Mouse (Mus musculus): ENCODE data around the gene Igfbp6. TPM values are rescaled to one million over a fixed set of nuclear protein-coding genes. Genes with fewer than 3 reads are reported as not detected.

Gene Igfbp6
- polyA plus RNA-seq (2021; fragmentation: Nextera tagmentation), result 43.5 and 48.0 TPM in 2 replicates
- long read RNA-seq, experiment 1, transcript Igfbp6-201 (4 exons, 1,112 nt), result major isoform, 34 of 38 reads
- long read RNA-seq, experiment 1, partial matches to known transcripts, result 2 of 38 reads
- long read RNA-seq, experiment 1, other reads (novel, unspliced or antisense), result 2 of 38 reads
- long read RNA-seq, experiment 2, transcript Igfbp6-201 (4 exons, 1,112 nt), result major isoform, 15 of 16 reads
- long read RNA-seq, experiment 2, partial matches to known transcripts, result 0 of 16 reads
- long read RNA-seq, experiment 2, other reads (novel, unspliced or antisense), result 1 of 16 reads

GRCm38 (mm10) chr15:102144274-102144711 is at the start of gene Igfbp6:
Gene Igfbp6 (plus strand): TSS chr15:102144362.

DNA sequence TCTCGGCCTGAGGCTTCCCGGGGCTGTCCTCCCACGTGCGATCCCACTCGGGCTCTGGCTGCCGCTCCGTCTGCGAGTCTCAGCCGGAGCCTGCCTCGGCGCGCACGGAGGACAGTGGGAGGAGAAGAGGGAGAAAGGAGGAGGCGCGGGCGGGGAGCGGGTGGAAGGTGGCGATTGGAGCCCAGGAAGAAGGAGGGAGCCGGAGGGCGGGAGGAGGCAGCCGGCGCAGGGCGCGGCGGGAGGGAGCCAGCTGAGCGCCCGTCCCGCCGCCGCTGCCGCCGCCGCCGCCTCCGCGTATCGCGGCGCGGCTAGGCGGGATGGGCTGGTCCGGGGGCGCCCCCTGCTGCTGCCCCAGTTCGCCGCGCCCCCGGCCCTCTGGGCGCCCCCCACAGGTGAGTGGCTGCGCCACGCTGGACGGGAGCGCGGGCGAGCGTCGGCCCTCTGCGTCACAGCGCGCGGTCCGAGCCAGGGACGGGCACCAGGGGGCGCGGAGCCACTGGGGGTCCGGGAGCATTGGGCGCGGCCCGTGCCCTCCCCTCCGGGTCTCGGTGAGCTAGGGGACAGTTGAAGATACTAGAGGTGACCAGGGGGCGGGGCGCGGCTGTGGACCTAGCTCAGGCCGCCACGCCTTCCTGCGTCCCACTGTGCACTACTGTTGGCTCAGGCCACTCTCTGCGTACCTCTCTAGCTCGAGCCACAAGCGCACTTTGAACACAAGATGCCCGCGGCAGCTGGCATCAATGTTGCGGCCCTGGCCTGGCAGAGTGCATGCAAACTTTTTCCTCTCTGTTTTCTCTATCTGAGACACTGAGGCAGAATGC is 43.8 kb upstream of the Igfbp6 start, which contains the start of gene Tns2:
Gene Tns2, plus strand, starts transcription at position 253 of the 821 bp plus-strand sequence.

GRCm38 (mm10) chr15:102136129-102136758 is 7.9 kb upstream of the Igfbp6 start, which contains the start of gene Spryd3:
Gene Spryd3 (minus strand): TSS chr15:102136234.

DNA sequence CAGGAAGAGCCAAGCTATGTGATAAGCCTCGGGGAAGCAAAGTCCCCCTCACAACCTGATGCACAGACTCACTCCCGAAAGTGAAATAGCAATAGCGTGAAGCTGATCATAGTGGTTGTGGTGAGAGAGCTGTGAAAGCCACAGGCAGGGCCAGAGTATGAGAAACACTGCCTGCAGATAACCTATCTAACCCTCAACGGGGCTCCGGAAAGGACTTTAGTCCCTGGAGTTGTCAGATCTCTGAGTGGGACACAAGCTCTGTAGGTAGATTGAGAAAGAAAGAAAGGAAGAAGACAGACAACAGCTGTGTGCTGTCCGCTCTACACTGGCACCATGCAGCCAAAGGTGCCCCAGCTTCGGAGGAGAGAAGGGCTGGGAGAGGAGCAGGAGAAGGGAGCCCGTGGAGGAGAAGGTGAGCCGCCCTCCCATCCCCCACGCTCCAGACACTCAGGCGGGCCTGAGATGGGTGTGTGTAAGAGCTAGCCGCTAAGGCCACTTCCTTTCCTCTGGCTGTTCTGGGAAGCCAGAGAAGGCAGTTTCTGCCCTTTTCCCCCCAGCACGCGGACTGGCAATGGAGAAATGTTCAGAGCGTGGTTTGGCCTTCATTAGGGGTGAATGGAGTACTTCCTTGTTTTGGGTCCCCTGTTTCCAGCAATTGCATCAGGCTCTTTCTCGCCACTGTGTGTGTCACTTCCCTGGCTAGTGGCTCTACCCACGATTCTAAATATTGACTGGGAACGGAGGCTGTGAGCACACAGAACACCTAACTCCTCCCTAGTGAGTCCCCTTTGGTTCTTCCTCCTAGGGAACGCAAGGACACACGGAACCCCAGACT is 6.4 kb downstream of the Igfbp6 start, which contains the start of gene Soat2:
Gene Soat2, plus strand, starts transcription at position 226 of the 835 bp plus-strand sequence.

Other genes starting within 250 kb of the Igfbp6 start
- gene Krt4, start 219.6 kb upstream of the Igfbp6 start, polyA plus RNA-seq (2021; fragmentation: Nextera tagmentation), result not detected in 2 replicates
- 0.67 and 0.80 TPM in 2 replicates for gene Krt79, start 204.0 kb upstream of the Igfbp6 start, polyA plus RNA-seq (2021; fragmentation: Nextera tagmentation)
- not detected in 2 replicates for gene Krt78, start 190.1 kb upstream of the Igfbp6 start, polyA plus RNA-seq (2021; fragmentation: Nextera tagmentation)
- 0.53 and 5.4 TPM in 2 replicates for gene Krt8, start 139.9 kb upstream of the Igfbp6 start, polyA plus RNA-seq (2021; fragmentation: Nextera tagmentation)
- gene Krt18, start 116.2 kb upstream of the Igfbp6 start, polyA plus RNA-seq (2021; fragmentation: Nextera tagmentation), result 2.5 and 32.1 TPM in 2 replicates
- gene Eif4b, start 70.6 kb upstream of the Igfbp6 start, polyA plus RNA-seq (2021; fragmentation: Nextera tagmentation), result 60.8 and 64.7 TPM in 2 replicates
- gene Tns2, start 43.9 kb upstream of the Igfbp6 start, polyA plus RNA-seq (2021; fragmentation: Nextera tagmentation), result 3.7 and 6.3 TPM in 2 replicates
- gene Spryd3, start 8.1 kb upstream of the Igfbp6 start, polyA plus RNA-seq (2021; fragmentation: Nextera tagmentation), result 24.4 and 24.7 TPM in 2 replicates
- gene Soat2, start 6.2 kb downstream of the Igfbp6 start, polyA plus RNA-seq (2021; fragmentation: Nextera tagmentation), result not detected in 2 replicates
- 4.8 and 5.1 TPM in 2 replicates for gene Zfp740, start 58.9 kb downstream of the Igfbp6 start, polyA plus RNA-seq (2021; fragmentation: Nextera tagmentation)
- gene Csad, start 60.4 kb downstream of the Igfbp6 start, polyA plus RNA-seq (2021; fragmentation: Nextera tagmentation), result 22.5 and 23.1 TPM in 2 replicates
- 0.64 and 1.4 TPM in 2 replicates for gene Itgb7, start 87.6 kb downstream of the Igfbp6 start, polyA plus RNA-seq (2021; fragmentation: Nextera tagmentation)
- gene Rarg, start 113.2 kb downstream of the Igfbp6 start, polyA plus RNA-seq (2021; fragmentation: Nextera tagmentation), result 1.7 and 2.0 TPM in 2 replicates
- not detected in 2 replicates for gene Gm9918, start 126.2 kb downstream of the Igfbp6 start, polyA plus RNA-seq (2021; fragmentation: Nextera tagmentation)
- gene Mfsd5, start 135.1 kb downstream of the Igfbp6 start, polyA plus RNA-seq (2021; fragmentation: Nextera tagmentation), result 36.2 and 40.4 TPM in 2 replicates
- gene Espl1, start 151.9 kb downstream of the Igfbp6 start, polyA plus RNA-seq (2021; fragmentation: Nextera tagmentation), result 0.43 and 1.2 TPM in 2 replicates
- gene Pfdn5, start 181.8 kb downstream of the Igfbp6 start, polyA plus RNA-seq (2021; fragmentation: Nextera tagmentation), result 1,324 and 1,439 TPM in 2 replicates
- 66.8 and 72.5 TPM in 2 replicates for gene Myg1, start 187.3 kb downstream of the Igfbp6 start, polyA plus RNA-seq (2021; fragmentation: Nextera tagmentation)
- 17.5 and 18.6 TPM in 2 replicates for gene Aaas, start 206.4 kb downstream of the Igfbp6 start, polyA plus RNA-seq (2021; fragmentation: Nextera tagmentation)
- 0.64 and 0.93 TPM in 2 replicates for gene Sp7, start 222.8 kb downstream of the Igfbp6 start, polyA plus RNA-seq (2021; fragmentation: Nextera tagmentation)

Measured in layer of hippocampus, adult 6 months (tissue).